Mouse (Mus musculus): Measurements from ENCODE around the gene Tbxa2r. TPM values are rescaled to one million over a fixed set of nuclear protein-coding genes. Genes with fewer than 3 reads are reported as not detected.

Tbxa2r gene
- polyA plus RNA-seq, 1 experiment from 2014 or later = 21.7 TPM

DNA sequence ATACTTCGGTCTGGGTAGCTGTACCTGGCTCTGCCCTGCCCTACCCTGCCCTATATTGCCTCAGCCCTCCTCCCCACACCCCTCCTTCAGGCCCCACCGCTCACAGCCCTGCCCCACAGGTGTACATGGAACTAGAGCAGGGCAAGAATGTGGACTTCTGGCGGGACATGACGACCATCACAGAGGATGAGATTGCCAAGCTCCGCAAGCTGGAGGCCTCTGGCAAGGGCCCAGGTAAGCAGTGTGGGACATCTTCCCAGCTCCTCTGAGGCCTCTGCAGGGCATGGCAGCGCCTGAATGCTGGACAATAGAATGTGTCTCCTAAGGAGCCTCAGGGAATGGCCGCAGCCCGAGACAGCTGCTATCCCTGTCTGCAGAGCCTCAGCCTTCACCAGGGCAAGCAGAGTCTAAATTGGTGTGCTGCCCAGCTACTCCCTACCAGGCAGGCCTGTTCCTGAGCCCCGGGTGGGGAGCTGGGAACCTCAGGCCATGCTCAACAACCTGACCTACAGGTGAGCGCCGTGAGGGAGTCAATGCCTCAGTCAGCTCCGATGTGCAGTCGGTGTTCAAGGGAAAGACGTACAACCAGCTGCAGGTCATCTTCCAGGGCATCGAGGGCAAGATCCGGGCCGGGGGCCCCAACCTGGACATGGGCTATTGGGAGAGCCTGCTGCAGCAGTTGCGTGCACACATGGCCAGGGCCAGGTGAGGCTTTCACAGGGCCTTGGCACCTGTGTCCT lies 4.6 kb upstream of the Tbxa2r start:
- H3K27ac ChIP-seq = no peak overlapping the region
- no peak for ATAC-seq
- peaks cover 51% of the 10 kb centered on the region for H3K36me3 ChIP-seq
- H3K27me3 ChIP-seq (replicated peaks) = no peaks in the 10 kb centered on the region
- no peaks in the 10 kb centered on the region for H3K9me3 ChIP-seq
- no peak overlapping the region for H3K4me2 ChIP-seq (replicated peaks)
- no peak overlapping the region for H3K4me3 ChIP-seq (replicated peaks)
- 95% methylated on average over 18 of the region's 18 CpGs for WGBS
- H3K9ac ChIP-seq = no peak overlapping the region
- peaks cover 36% of the 10 kb centered on the region for H3K4me1 ChIP-seq (replicated peaks)

DNA sequence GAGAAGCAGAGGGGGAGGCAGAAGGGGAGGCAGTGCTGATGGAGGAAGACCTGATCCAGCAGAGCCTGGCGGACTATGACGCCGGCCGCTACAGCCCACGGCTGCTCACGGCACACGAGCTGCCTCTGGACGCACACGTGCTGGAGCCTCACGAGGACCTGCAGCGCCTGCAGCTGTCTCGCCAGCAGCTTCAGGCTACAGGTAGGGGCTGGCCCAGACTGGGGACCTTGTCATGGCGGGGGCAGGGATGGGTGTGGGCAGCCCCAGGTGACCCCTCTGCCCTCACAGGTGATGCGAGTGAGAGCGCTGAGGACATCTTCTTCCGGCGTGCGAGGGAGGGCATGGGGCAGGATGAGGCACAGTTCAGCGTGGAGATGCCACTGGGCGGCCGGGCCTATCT lies 3.4 kb upstream of the Tbxa2r start:
- H3K4me1 ChIP-seq (replicated peaks) = peaks cover 39% of the 10 kb centered on the region
- ATAC-seq = no peak
- H3K4me2 ChIP-seq (replicated peaks) = no peak overlapping the region
- WGBS = 95% methylated on average over 21 of the region's 21 CpGs
- H3K9ac ChIP-seq = no peak overlapping the region
- peaks cover 51% of the 10 kb centered on the region for H3K36me3 ChIP-seq
- no peak overlapping the region for H3K4me3 ChIP-seq (replicated peaks)
- no peaks in the 10 kb centered on the region for H3K9me3 ChIP-seq
- H3K27ac ChIP-seq = no peak overlapping the region
- no peaks in the 10 kb centered on the region for H3K27me3 ChIP-seq (replicated peaks)

DNA sequence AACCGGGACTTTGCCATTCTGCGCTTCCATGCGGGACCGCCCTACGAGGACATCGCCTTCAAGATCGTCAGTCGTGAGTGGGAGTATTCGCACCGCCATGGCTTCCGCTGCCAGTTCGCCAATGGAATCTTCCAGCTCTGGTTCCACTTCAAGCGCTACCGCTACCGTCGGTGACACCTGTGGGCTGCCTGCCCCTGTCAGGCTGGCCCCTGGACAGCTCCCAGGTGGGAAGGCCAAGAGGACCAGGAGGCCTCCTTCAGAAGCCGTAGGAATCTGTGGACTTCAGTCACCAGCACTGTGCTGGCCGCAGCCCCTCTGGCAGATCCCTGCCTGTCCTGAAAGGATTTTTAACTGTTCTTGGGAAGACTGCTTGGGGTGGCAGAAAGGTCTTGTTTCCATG lies 2.8 kb upstream of the Tbxa2r start:
- Histone ChIP-seq H3K9ac (no peak overlapping the region), H3K4me1 (replicated peaks) (peaks cover 44% of the 10 kb centered on the region), H3K9me3 (no peaks in the 10 kb centered on the region), H3K27me3 (replicated peaks) (no peaks in the 10 kb centered on the region), H3K4me3 (replicated peaks) (no peak overlapping the region), H3K27ac (no peak overlapping the region), H3K4me2 (replicated peaks) (no peak overlapping the region), H3K36me3 (peaks cover 51% of the 10 kb centered on the region)
- ATAC-seq = no peak
- WGBS = 93% methylated on average over 18 of the region's 18 CpGs

DNA sequence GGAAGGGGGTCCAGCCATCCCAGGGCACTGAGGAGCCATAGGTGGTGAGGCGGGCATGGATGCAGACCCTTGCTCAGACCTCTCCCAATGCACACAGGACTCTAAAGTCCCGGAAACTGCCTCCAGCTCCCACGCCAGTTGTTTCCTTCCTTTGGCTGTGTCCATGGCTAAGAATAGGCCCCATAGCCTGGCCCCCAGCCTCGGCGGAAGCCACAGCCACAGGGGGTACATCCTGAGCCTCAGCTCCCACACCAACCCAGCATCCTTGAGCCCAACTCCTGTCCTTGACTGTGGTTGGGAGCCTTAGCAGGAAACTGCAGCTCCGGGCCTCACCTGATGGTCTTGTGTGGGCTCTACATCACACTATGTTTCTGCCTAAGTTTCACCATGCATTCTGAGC lies 1.7 kb upstream of the Tbxa2r start:
- H3K27me3 ChIP-seq (replicated peaks) = no peaks in the 10 kb centered on the region
- no peak overlapping the region for H3K4me2 ChIP-seq (replicated peaks)
- H3K4me1 ChIP-seq (replicated peaks) = peaks cover 45% of the 10 kb centered on the region

DNA sequence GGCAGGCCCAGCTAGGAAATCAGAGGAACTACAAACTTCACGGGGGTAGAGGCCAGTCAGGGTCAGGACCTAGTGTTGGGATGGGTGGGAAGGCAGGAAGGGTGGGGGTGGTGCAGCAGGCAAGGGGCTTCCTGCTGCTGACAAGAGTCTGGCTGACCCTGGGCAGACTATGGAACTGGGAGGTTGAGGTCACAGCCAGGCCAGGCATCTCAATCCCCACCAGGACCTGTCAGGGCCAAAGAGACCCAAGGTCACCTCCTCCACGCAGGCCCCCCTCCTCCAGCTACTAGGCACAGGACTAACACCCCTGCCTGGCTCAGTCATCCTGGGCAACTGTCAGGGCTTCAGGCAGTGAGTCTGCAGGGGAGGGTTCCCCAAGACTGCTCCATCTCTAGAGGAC lies 572 bp upstream of the Tbxa2r start:
- Histone ChIP-seq H3K9me3 (no peaks in the 10 kb centered on the region), H3K9ac (0 out of 2 replicates have a peak overlapping the region, but pooled peaks have one; percentile 6), H3K4me3 (replicated peaks) (no peak overlapping the region), H3K27me3 (replicated peaks) (peaks cover 8% of the 10 kb centered on the region), H3K4me1 (replicated peaks) (peaks cover 44% of the 10 kb centered on the region), H3K27ac (peak overlapping the region; percentile 94), H3K4me2 (replicated peaks) (no peak overlapping the region), H3K36me3 (peaks cover 42% of the 10 kb centered on the region)
- ATAC-seq = no peak
- WGBS = 23% methylated on average over 2 of the region's 2 CpGs

More for the DNA sequence above, 1.7 kb upstream of the Tbxa2r start:
- Histone ChIP-seq H3K27ac (peak overlapping the region; percentile 29; the same call in 1 of the 2 replicates), H3K36me3 (peaks cover 51% of the 10 kb centered on the region), H3K9ac (no peak overlapping the region), H3K9me3 (no peaks in the 10 kb centered on the region), H3K4me3 (replicated peaks) (no peak overlapping the region)
- WGBS = 72% methylated on average over 6 of the region's 6 CpGs
- no peak for ATAC-seq

DNA sequence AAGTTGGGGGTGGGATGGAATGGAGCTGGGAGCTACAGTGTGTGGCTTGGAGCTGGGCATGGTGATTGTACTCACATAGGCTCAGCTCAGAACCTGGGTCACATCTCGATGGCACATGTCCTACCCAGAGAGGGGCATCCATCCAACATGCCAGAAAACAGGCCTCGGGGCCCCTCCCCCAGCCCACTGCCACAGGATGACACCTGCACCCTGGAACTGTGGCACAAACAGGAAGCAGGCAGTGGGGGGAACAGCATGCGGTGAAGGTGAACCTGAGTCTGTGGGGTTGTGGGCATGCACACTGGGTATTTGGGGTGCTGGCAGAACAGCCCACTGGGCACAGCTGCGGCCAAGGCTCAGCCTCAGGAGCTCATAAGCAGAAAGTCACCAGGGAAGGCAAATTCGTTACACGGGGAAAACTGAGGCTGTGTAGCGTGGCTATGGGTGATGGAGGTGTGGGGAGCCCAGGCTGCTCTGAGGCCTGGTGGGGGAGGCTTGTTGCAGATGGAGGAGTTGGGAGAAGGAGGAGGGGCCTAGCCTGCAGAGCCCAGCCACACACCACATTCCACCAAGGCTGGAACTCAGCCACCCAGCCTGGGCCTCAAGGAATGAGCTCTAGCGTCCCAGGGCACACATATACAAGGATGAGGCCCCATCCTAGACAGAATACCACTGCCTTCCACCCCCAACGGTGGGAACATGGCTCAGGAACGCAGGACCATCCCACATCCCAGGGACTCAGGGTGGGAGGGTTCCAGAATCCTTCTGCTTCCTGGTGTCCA lies 854 bp downstream of the Tbxa2r start:
- Histone ChIP-seq H3K4me3 (replicated peaks) (peak overlapping the region; percentile 24), H3K36me3 (peaks cover 29% of the 10 kb centered on the region), H3K4me1 (replicated peaks) (peaks cover 47% of the 10 kb centered on the region), H3K9me3 (no peaks in the 10 kb centered on the region), H3K4me2 (replicated peaks) (peak overlapping the region; percentile 56), H3K9ac (peak overlapping the region; percentile 40), H3K27ac (peak overlapping the region; percentile 94), H3K27me3 (replicated peaks) (peaks cover 9% of the 10 kb centered on the region)
- 41% methylated on average over 10 of the region's 10 CpGs for WGBS
- ATAC-seq = peak; percentile 78

DNA sequence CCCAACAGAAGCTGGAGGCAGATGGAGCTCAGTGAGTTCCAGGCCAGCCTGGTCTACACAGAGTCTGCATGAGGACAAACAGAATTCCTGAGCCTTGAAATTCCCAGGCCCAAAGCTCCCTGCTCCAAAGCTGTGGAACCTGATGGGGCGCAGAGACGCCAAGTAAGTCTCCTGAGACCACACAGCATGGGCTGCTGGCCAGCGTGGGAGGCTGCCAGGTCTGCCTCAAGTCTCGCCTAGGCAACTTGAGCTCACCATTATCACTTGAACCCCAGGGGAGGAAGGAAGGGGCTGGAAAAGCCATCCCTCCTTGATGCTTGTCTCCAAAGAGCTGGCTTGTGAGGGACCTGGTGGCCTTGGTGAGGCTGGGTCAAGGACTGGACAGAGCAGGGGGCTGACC lies 1.5 kb downstream of the Tbxa2r start:
- Histone ChIP-seq H3K4me2 (replicated peaks) (peak overlapping the region; percentile 56), H3K27me3 (replicated peaks) (peaks cover 9% of the 10 kb centered on the region), H3K27ac (peak overlapping the region; percentile 94), H3K36me3 (peaks cover 23% of the 10 kb centered on the region), H3K4me1 (replicated peaks) (peaks cover 53% of the 10 kb centered on the region), H3K9me3 (no peaks in the 10 kb centered on the region), H3K9ac (peak overlapping the region; percentile 28), H3K4me3 (replicated peaks) (peak overlapping the region; percentile 24)
- peak; percentile 24; the same call in 1 of the 2 replicates for ATAC-seq
- WGBS = 59% methylated on average over 4 of the region's 4 CpGs

DNA sequence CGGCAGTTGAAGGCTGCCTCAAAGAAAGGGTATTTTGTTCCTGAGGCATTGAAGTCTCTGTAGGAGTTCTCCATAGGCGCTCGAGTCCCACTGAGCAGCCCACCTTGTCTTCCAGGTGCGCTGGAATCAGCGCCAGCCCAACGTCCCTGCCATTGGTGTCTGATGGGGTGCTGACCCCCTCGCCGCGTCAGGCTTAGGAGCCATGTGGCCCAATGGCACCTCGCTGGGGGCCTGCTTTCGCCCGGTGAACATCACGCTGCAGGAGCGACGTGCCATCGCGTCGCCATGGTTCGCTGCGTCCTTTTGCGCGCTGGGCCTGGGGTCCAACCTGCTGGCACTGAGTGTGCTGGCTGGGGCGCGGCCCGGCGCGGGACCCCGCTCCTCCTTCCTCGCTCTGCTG lies 3.7 kb downstream of the Tbxa2r start:
- ATAC-seq = no peak
- Histone ChIP-seq H3K9ac (peak overlapping the region; percentile 4; the same call in 1 of the 2 replicates), H3K4me3 (replicated peaks) (peak overlapping the region; percentile 15), H3K27me3 (replicated peaks) (peaks cover 9% of the 10 kb centered on the region), H3K36me3 (peaks cover under 1% of the 10 kb centered on the region; the same call in 1 of the 2 replicates), H3K9me3 (no peaks in the 10 kb centered on the region), H3K4me2 (replicated peaks) (peak overlapping the region; percentile 46), H3K4me1 (replicated peaks) (peaks cover 65% of the 10 kb centered on the region), H3K27ac (no peak overlapping the region)
- 34% methylated on average over 29 of the region's 29 CpGs for WGBS

DNA sequence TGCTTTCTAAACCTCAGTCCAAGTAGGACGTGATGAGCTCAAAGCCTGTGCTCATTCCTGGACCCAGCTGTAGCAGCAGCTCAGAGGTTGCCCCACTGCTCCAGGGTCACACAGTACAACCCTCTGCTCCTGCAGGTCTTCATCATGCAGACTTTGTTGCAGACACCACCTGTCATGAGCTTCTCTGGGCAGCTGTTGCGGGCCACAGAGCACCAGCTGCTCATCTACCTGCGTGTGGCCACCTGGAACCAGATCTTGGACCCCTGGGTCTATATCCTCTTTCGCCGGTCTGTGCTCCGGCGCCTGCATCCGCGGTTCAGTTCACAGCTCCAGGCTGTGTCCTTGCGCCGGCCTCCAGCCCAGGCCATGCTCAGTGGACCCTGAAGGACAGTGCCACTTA lies 5.8 kb downstream of the Tbxa2r start:
- ATAC-seq = no peak
- Histone ChIP-seq H3K27ac (peak overlapping the region; percentile 85; the same call in 1 of the 2 replicates), H3K9ac (0 out of 2 replicates have a peak overlapping the region, but pooled peaks have one; percentile 3), H3K4me2 (replicated peaks) (no peak overlapping the region), H3K36me3 (no peaks in the 10 kb centered on the region), H3K4me3 (replicated peaks) (no peak overlapping the region), H3K4me1 (replicated peaks) (peaks cover 49% of the 10 kb centered on the region), H3K27me3 (replicated peaks) (peaks cover 9% of the 10 kb centered on the region), H3K9me3 (no peaks in the 10 kb centered on the region)
- WGBS = 70% methylated on average over 11 of the region's 11 CpGs

DNA sequence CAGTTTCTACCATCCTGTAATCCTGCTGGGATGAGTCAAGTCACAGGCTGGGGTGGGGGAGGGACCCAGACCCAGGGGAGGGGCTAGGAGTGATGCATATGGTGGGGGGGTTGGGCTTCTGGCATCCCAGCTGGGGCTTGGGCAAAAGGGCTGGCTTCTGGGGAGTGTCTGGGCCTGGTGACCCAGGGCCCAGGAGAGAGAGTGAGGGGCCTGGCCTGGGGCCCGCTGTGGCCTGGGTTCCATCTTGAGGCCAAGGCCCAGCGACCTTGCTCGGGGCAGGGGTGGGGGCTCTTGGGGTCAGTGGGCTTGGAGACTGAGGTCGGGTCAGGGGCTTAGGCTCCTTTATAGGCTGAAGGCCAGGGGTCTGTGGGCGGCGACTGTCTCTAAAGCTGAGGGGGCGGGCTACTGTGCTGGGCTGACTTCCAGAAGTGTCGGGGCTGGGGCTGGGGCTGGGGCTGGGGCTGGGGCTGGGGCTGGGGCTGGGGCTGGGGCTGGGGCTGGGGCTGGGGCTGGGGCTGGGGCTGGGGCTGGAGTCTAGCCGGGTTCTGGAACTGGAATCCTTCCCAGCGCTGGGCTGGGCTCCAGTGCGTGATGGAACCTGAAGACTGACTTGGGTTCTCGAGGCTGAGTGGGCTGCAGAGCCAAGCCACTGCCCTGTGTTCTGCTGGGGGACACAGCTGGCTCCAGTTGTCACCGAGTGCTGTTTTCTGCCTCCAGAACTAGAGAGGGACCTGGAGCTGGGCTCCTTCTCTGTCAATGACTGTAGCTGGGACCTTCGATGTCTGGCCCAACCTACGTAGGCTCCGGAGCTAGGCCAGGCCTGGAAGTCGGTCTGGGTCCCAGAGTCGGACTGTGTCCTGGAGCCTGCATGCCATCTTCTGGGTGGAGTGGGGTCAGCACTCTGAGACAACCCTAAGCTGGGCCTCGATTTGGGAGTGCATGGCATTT lies 7.1 kb downstream of the Tbxa2r start:
- peak; percentile 62 for ATAC-seq
- peak overlapping the region; percentile 3; the same call in 1 of the 2 replicates for H3K9ac ChIP-seq
- peak overlapping the region; percentile 18 for H3K4me2 ChIP-seq (replicated peaks)
- no peak overlapping the region for H3K4me3 ChIP-seq (replicated peaks)
- H3K36me3 ChIP-seq = no peaks in the 10 kb centered on the region
- H3K4me1 ChIP-seq (replicated peaks) = peaks cover 39% of the 10 kb centered on the region
- no peaks in the 10 kb centered on the region for H3K9me3 ChIP-seq
- WGBS = 45% methylated on average over 16 of the region's 19 CpGs
- H3K27me3 ChIP-seq (replicated peaks) = peaks cover 9% of the 10 kb centered on the region
- peak overlapping the region; percentile 85 for H3K27ac ChIP-seq

DNA sequence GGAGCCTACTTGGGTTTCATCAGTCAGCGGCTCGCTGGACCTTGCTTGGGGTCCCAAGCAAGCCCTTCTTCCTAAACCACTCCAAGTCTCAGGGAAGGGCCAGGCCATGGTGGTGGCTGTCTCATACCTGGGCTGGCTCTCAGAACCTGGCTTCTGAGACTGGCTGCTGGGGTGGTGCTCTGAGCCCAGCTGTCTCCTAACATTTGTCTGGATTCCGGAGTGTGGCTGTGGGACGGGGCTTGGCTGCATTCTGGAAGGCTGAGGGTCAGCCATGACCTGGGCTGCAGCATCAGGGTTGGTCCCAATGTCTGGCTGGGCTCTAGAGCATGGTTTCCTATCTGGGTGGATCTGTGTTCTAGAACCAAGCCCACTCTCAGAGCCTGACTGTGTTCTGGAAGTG lies 8.0 kb downstream of the Tbxa2r start:
- WGBS = 87% methylated on average over 4 of the region's 4 CpGs
- no peaks in the 10 kb centered on the region for H3K36me3 ChIP-seq
- no peaks in the 10 kb centered on the region for H3K9me3 ChIP-seq
- H3K4me3 ChIP-seq (replicated peaks) = no peak overlapping the region
- no peak overlapping the region for H3K9ac ChIP-seq
- peaks cover 9% of the 10 kb centered on the region for H3K27me3 ChIP-seq (replicated peaks)
- H3K27ac ChIP-seq = peak overlapping the region; percentile 85
- no peak overlapping the region for H3K4me2 ChIP-seq (replicated peaks)
- ATAC-seq = no peak
- peaks cover 43% of the 10 kb centered on the region for H3K4me1 ChIP-seq (replicated peaks)
